Mouse (Mus musculus) gastrocnemius, postnatal 4 days (tissue): ENCODE results near the gene Aifm3. TPM values are rescaled to one million over a fixed set of nuclear protein-coding genes. Genes with fewer than 3 reads are reported as not detected.
A peak's percentile ranks its signal among the peaks of the same experiment; 100 is the strongest.

Experiments used
- DNase-seq, 2 experiments: peaks; one replicate each; pipeline ENCODE4 v3.0.0; 2021 to 2022; ENCODE audit warnings: low spot score in 2 of 2, mixed read lengths in 2 of 2
- long read RNA-seq, 2 experiments: library from polyadenylated mRNA; stranded (forward); transcript quantifications; one replicate each; pipeline ENCODE4 v2.0.0; 2021
- total RNA-seq, 2 experiments: library from RNA; stranded (reverse); gene quantifications; 2 replicates each; pipeline ENCODE4 v1.2.3; 2021

Gene Aifm3
- under 1 TPM; 0.54 to 0.75 TPM for total RNA-seq
- long read RNA-seq, experiment 1, partial matches to known transcripts = 0 of 1 reads
- long read RNA-seq, experiment 1, other reads (novel, unspliced or antisense) = 1 of 1 reads
- long read RNA-seq, experiment 2, partial matches to known transcripts = 0 of 1 reads
- long read RNA-seq, experiment 2, other reads (novel, unspliced or antisense) = 0 of 1 reads

DNA sequence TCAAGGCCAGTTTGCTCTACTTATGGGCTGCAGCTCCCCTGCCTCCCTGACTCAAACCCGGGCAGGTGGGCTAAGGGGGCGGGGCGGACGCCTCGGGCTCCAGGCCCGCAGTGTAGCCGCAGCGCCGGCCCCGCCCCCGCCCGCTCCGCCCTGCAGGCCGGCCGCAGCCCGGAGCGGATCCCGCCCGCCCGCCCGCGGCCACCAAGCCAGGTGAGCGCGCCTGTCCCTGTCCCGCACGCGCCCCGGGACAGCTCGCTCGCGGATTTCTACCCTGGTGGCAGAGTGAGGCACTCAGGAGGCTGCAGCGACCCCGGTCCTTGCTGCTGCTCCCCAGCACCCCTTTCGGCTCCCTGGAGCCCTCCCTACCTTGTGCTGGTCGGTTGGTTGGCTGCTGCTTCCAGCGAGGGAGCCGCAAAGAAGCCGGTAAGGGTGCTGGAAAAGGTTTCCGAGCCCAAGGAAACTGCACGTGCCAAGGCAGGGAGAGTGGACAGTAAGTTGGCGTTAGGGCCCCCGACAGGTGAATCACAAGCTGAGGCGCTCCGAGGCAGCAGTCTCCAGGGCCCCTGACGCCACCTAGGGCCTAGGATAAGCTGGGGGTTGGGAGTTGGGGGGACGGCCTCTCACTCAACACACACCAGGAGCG, at the start of gene Aifm3:
Aifm3 (plus strand) TSS at position 143 of the 643 bp plus-strand sequence.
- no peak for DNase-seq

DNA sequence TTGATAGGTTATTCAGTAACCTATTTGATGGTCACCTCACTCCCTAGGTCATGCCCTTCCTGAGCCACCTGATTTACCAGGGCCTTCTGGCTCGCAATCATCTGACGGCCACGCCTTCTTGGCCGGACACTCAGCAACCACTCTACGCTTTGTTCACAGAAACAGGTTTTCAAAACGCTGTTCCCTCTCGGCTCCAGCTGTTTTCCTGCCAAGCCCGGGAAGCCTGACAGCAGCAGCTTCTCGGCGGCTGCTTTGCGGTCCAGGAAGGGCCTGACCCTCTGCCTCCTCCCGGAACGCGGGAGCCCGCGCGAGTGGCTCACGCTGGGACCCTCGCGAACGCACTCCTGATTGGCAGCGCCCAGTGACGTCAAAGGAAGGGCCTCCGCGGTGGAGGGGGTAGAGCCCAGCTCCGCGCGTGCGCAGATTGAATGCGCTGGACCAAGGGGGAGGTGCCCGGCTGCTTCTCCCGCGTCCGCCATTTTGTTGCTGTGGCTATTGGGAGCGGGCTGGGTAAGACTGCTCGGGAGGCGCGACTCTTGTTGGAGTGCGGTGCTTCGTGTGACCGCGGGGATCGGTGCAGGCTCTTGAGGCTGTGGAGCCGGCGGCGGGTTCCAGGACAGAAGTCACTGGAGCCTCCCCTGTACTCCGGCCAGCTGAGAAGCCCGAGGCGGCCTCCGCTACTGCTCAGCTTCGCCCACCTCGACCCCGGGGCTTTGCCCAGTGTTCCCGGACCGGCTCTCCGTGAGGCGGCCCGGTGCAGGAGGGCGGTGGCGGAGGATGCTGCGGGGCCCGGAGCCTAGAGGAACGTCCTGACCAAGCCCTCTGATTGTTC, 37.7 kb upstream of the Aifm3 start, which contains the start of gene Crkl:
Crkl (plus strand) TSS at position 447 of the 832 bp plus-strand sequence.
- peak; percentile 98 for DNase-seq

DNA sequence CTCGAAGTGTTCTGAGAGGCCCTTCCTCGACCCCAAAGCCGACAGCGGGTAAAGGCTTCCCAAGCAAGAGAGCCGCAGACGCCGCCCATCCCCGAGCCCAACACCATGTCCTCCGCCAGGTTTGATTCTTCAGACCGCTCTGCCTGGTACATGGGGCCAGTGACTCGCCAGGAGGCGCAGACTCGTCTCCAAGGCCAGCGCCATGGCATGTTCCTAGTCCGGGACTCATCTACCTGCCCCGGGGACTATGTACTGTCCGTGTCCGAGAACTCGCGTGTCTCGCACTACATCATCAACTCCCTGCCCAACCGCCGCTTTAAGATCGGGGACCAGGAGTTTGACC, 37.1 kb upstream of the Aifm3 start:
- peak; percentile 18 to 57 for DNase-seq

DNA sequence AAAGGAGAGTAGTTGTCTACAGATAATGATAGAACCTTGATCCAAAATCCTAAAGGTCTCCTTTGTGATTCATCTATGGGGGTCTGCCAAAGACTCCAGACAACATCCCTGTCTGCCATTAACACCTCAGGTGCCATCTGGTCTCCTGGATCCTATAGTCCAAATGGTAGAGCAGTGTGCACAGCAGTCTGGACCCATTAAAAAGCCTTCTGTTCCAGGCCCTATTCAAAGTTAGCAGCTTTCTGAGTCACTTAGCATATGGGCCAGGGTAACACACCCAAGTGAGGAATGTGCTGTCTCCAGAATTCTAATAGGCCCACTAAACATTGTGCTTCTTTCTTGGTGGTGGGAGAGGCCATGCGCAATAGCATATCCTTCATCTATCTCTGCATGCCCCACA, 32.5 kb upstream of the Aifm3 start:
- DNase-seq = no peak

DNA sequence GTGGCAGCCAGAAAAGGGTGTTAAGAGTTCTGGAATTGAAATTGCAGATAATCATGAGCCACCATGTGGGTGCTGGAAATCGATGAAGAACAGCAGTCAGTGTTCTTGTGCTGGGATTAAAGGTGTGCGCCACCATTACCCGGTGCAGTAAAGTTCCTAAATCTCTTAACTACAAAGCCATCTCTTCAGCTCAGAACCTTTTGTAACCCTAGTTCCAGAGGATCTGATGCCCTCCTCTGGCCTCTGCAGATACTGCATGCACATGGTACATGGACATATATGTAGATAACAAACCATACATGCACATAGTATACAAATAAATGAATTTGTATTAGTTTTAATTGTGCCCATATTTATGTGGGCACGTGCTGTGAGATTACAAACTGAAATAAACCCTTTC, 29.2 kb upstream of the Aifm3 start:
- no peak for DNase-seq

DNA sequence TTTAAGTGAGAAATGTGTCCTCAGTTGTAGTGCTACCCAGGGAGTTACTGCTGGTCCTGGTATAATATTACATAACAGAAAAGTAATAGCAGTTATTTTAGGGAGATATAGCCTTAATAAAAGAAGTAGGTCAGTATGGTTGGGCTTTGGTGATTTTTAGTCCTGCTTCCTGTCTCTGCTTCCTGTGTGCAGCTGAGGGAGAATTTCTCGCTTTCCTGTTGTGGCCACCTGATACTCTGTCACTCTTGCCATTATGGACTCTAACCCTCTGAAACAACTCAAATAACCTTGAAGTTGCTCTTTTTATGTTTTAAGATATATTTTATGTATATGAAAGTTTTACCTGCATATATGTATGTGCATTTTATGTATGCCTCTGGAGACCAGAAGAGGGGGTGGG, 27.8 kb upstream of the Aifm3 start:
- DNase-seq = no peak

DNA sequence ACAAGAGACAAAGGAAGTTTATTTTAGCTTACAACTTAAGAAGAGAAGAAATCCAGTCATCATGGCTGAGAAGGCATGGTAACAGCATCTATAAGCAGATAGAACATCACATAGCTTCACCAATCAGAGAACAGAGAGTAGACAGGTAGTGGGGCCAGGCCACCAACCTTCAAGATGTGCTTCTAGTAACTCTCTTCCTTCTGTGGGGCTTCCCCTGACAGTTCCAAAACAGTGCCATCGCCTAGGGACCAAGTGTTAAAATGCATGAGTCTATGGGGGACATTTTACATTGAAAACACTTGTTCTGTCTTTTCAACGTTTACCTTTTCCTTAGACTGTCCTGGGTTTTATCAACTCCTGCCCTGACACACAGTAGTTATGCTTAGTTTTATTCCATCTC, 26.2 kb upstream of the Aifm3 start:
- DNase-seq = no peak

DNA sequence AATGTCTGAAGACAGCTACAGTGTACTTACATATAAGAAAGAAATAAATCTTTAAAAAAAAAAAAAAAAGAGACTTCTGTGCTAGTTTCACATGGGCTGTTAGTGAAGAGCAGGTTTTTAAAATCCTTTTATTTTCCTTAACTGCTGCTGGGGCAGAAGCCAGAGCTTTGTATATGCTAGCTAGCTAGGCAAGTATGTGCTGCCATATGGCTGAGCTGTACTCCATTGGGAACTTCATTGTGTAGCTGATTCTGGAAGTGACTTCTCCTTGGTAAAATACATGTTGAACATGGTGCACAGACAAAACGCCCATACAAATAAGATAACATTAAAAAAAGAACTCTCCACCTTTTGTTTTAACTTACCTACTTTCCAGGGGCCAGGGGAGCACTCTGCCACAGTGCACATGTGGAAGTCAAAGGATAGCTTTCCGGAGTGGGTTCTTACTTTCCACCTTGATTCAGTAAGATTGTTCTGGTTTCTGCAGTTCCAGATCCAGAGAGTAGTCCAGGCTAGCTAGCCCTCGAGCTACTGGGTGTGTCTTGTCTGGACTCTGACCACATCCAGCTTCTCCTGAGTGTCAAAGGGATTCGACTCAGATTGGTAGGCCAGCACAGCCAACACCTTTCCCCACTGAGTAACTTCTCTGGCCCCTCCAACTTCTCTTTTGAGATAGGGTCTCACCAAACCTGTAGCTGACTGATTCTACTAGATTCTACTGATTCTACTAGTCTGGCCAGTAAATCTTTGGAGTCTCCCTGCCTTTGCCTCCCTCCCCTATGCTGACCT, 22.3 kb upstream of the Aifm3 start:
- no peak for DNase-seq

DNA sequence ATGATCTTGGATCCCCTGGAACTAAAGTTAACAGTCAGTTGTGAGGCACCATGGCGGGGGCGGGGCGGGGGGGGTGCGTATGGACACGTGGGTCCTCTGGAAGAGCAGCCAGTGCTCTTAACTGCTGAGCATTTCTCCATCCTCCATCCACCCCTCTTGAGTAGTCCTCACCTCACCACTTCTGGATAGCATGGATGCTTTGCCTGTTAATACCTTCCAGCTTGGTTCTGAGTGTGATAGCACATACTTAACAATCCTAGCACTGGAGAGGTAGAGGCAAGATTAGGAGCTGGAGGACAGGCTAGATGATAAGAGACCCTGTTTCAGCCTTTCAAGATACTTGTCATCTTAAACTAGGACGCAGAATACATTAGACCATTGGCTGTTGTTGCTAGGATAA, 16.9 kb upstream of the Aifm3 start:
- no peak for DNase-seq

DNA sequence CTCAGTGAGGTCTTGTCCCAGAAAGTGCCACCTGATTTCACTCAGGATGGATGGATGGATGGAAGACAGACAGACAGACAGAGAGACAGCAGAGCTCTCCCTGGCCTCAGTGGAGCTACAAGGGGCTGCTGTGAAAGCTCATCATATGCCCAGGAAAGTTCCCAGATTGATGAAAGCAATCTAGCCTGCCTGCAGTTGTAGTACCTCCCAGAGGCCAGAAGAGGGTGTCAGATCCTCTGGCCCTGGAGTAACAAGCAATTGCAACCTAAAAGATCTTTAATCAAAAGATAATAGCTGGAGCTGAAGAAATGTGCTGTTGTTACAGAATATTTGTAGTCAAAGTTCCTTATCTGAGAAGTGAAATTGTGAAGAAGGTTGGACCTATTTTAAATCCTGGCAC, 15.3 kb upstream of the Aifm3 start:
- no peak for DNase-seq

DNA sequence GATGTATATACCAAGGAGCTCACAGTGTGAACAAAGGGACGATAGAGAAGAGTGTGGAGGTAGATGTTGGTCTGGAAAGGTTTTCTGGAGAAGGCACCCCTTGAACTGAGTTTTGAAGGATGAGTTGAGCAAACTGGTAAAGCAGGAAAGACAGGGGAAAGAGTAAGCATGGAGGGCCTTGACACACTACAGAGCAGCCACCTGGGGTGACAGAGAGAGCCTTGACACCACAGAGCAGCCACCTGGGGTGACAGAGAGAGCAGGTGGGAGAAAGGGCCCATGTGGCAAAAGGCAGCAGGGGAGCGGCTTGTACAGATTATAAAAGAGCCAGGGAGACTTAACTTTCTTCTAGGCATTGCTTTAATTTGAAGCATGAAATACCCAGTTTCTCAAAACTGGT, 14.7 kb upstream of the Aifm3 start:
- DNase-seq = no peak

DNA sequence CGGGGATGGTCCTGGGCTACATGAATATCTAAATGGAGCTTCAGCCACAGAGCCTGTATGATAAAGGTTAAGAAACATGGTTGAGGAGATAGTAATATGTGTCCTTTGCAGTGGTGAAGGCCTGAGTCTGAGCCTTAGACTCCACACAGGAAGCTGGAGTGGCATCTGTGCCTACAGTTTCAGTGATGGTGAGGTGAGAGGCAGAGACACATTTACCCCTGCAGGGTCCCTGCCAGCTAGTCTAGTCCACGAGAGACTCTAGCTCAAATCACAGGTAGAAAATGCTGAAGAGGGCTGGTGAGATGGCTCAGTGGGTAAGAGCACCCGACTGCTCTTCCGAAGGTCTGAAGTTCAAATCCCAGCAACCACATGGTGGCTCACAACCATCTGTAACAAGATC, 14.1 kb upstream of the Aifm3 start:
- DNase-seq = no peak

DNA sequence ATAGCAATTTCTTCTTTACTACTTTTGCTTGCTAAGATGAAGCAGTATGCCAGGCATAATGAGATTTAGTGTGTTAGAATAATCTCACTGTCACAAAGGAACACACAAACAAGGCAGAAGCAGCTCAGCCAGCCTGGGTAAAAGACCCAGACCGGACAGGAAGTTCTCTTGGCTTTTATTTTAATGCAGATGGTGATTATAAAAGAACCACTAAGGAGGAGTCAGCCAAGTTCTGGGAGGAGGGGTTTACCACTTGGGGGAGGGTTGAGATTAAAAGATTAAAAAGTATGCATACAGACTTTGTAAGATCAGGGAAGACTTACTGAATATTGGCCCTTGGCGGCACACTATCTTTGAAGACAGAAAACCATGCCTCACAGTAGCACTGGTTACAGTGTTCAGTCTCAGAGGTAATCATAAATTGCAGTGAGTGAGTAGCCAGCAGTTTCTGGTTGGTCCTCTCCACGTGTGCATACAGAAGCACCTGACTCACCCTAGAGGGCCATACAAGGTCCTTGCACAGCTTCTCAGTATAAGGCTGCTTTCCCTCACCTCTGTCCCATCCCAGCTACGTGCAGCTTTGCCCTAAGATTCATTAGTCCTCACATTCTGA, 11.0 kb upstream of the Aifm3 start:
- DNase-seq = no peak

DNA sequence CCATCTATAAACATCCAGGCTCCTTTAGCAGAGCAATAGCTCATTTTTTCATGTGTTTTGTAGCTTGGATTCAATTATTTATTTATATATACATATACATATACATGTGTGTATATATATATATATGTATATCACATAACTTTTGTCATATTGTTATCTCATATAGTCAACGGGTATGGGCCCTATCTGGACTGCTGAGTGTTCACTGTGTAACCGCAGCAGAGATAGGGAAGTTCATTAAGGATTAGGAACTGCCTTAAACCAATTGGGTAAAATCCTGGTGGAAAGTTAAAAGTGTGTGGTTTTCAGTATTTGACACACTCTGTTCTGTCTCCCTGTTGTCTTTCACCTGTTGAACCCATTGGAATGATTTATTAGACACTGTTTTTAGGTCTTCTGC, 7.9 kb upstream of the Aifm3 start:
- DNase-seq = no peak

DNA sequence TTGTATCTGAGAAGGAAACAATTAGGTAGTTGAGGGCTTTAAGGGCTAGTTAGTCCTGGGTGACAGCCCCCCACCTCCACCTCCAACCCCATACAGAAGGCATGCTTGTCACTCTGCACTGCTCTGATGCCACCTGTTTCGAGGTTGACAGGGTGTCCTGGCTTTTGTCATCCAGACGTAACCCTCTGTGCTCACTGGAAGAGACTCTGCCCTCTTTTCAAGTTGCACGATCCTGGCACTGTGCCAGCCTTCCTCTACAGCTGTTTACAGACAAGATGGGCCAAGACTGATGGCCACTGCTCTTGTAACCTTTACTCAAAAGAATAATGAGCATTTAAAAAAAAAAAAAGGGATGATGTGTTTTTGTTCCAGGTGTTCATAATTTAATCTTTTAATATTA, 2.9 kb upstream of the Aifm3 start:
- DNase-seq = peak in 1 of 2 experiments; percentile 52

DNA sequence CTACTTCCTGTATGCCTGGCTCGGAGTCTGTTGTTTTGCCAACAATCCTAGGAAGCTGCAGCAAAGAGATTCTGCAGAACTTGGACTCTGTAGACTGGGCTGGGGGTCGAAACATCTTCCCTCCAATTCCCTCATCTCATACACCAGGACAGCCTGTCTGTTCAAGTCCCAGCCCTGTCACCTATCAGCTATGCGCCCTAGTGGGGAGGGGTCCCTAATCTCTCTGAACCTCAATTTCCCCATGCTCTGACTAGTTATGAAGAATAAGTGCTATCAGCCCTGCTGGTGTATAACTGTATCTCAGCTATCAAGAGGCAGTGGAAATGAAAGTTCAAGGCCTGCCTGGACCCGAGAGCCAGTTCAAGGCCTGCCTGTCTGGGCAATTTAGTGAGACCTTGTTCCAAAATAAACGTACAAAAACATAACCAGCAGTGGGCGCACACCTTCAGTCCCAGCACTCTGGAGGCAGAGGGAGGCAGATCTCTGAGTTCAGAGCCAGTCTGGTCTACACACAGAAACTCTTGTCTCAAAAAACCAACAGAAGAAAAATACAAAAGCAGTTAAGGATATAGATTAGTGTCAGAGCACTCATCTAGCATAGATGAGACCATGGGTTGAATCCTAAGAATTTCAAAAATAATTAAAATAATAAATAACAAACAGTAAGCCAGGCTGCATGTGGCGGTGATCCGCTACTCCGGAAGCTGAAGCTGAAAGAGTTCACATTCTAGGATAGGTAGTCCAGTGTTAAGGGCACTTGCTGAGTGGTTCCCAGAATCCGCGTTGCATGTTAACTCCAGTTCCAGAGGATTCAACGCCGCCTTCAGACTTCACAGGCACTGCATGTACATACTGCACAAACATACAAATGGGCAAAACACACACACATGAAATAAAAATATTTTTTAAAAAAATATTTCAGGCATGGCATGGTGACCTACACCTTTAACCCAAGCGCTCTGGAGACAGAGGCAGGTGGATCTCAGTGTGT, 638 bp upstream of the Aifm3 start:
- DNase-seq = no peak

DNA sequence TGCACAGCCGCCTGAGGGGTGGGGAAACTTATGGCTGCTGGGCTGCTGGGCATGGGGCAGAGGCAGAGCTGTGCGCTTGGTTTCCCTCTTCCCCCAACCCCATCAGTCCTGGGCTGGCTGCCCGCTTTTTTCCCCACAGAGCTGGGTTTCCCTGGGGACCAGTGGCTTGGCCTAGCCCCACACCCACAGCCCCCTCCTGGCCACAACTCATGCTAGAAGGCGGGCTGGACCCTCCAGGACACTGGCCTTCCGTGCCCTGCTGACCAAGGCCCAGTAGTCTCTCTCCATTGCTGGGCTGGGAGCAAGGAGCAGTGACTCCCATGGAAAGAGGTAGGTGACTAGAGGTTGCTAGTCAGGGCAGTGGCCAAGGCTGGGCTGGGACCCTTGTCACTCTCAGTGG, 1.7 kb downstream of the Aifm3 start:
- DNase-seq = no peak

DNA sequence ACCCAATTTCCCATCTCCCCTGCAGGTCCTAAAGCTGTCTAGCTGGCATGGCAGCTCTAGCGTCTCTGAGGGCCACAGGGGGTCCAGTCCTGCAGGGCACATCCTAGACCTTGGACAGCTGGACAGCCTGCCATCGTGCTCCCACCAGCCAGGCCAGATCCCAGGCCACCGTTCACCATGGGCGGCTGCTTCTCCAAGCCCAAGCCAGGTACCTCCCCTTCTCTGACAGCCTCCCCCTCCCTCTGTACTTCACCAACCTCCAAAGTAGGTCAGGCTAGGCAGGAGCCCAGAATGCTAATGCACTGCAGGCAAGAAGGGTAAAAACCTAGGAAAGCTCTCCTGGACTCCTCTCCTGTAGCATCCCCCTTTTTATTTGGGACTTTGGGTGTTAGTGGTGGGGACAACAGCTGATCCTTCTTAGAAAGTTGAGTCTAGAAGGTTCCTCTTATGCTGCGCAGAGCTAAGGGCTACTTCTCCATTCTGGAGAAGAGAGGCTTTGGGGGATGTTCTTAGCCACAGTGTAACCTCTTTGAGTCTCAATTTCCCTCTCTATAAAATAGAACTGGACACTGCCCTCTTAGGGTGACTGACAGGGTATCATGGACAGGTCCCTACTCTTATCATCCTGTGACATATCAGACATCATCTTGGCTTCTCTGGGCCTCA, 2.6 kb downstream of the Aifm3 start:
- DNase-seq = no peak

DNA sequence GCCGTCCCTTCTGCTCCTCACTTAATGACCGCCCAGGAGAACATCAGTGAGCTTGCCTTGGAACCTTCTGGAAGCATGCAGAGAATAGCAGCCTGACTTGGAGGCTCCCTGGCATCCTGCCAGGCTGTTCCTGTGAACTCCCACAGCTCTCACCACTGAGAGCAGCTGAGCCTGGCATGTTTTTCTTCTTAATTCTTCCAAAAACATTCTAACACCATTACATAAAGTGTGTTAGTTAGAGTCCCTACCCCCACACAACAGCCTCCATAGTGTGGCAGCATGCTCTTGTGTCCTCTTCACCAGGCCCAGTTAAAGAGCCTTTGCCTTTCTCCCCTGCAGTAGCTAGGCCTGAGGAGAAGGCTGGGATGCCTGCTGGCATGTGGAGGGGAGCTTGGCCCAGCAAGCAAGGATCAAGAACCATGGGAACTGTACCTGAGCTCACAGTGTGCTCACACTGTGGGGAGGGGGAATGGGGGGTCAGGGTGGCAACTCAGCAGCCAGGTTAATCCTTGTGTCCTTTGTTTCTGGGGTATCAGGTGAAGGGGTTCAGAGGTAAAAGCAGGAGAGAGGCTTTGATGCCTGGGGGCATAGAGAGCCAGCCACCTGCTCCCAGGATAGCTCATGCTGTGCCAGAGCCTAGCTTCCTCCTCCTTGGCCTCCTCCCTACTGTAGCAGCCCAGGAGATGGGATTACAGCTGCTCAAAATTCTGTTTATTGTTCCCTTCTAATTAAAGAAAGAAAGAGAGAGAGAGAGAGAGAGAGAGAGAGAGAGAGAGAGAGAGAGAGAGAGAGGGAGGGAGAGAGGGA, 7.3 kb downstream of the Aifm3 start:
- peak in 1 of 2 experiments; percentile 55 for DNase-seq
